In the genomic region with DNA sequence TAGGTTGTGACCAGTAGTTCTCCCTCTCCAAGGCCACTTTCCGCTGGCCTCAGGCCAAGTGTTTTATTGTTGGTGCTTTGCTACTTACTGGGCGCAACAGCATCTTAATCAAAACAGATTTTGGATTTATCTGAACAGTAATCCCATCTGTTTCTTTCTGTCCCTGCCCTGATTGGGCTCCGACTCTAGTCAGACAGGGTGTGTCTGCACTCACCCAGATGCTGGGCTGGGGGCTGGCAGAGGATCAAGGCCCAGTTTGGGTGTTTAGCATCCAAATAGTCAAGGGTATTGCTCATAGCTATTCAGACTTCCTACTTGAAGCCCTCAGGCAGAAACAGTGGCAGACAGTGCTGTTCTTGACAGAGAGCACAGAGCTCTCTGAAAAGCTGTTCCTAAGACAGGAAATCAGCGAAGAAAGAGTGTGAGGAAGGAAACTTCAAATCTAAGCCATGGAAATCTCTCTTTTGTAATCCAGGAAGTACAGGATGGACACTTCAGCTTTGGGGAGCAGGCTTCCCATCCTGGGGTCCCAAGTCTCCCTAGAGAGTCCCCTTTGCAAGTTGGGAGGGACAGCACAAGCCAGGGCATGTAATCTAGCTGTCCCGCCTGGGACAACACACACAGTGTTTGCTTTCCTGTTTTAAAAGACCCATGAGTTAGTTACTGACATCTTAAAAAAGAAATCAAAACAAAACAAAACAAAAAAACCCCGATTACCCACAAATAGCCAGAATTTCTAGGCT, we compare ENCODE assay signal across 9 mouse cellular contexts. TPM values are rescaled to one million over a fixed set of nuclear protein-coding genes. Genes with fewer than 3 reads are reported as not detected.
DNase-seq lines count a peak whose midpoint lies in the region; ATAC-seq lines count a peak whose summit lies in the region.
"Had no signal": no experiment of that assay in that cellular context is flagged by ENCODE, and none has a peak within 500 bp of the region (broad histone marks: within the 10 kb centered on the region; RNA-seq: fewer than 3 reads in every experiment).

No protein-coding gene starts in this region.

- no peak overlapping the region for H3K4me3 ChIP-seq in midbrain, embryonic 11.5 days (ENCODE audit: low read depth, low read length)
- no peak overlapping the region for H3K4me3 ChIP-seq in midbrain, embryonic 10.5 days
- no peak overlapping the region for H3K4me3 ChIP-seq in embryonic facial prominence, embryonic 11.5 days (ENCODE audit: low read depth, low read length)
- no peak overlapping the region for H3K4me3 ChIP-seq in heart, embryonic 14.5 days (ENCODE audit: control insufficient read depth in 1 of 2, insufficient read depth in 1 of 2, low read depth in 1 of 2, low read length in 2 of 2)
- H3K4me3 ChIP-seq in midbrain, embryonic 12.5 days: no peak overlapping the region

- ATAC-seq in midbrain, embryonic 11.5 days (ENCODE audit: low FRiP score): no peak
- ATAC-seq in embryonic facial prominence, embryonic 11.5 days (replicated peaks; ENCODE audit: insufficient number of reproducible peaks, low FRiP score, low TSS enrichment, low read depth): no peak
- 0 out of 2 replicates have a peak, but pooled peaks have one; percentile 34 for ATAC-seq in heart, embryonic 14.5 days (ENCODE audit: insufficient number of reproducible peaks, insufficient read depth, low FRiP score, low read depth)
- no peak for ATAC-seq in midbrain, embryonic 12.5 days (ENCODE audit: low FRiP score, low read depth)

- no peaks in the 10 kb centered on the region for H3K4me1 ChIP-seq in midbrain, embryonic 11.5 days (ENCODE audit: control insufficient read depth, insufficient read depth, low read length)
- peaks cover 16% of the 10 kb centered on the region for H3K4me1 ChIP-seq in midbrain, embryonic 10.5 days
- peaks cover 3% of the 10 kb centered on the region; the same call in 1 of the 2 replicates for H3K4me1 ChIP-seq in embryonic facial prominence, embryonic 11.5 days (ENCODE audit: control insufficient read depth, insufficient read depth, low read length)
- H3K4me1 ChIP-seq in heart, embryonic 14.5 days (ENCODE audit: control insufficient read depth in 2 of 2, insufficient read depth in 2 of 2, low read length in 2 of 2): peaks cover 20 to 58% of the 10 kb centered on the region in 2 experiments
- peaks cover 12% of the 10 kb centered on the region for H3K4me1 ChIP-seq in midbrain, embryonic 12.5 days

- H3K4me2 ChIP-seq in midbrain, embryonic 11.5 days: no peak overlapping the region
- no peak overlapping the region for H3K4me2 ChIP-seq in embryonic facial prominence, embryonic 11.5 days (ENCODE audit: low read depth, low read length)
- H3K4me2 ChIP-seq in heart, embryonic 14.5 days (ENCODE audit: low read length): 0 out of 2 replicates have a peak overlapping the region, but pooled peaks have one; percentile 4
- H3K4me2 ChIP-seq in midbrain, embryonic 12.5 days (replicated peaks): no peak overlapping the region

- 75% methylated on average over 6 of the region's 6 CpGs for WGBS in midbrain, embryonic 11.5 days
- WGBS in midbrain, embryonic 10.5 days: 77% methylated on average over 6 of the region's 6 CpGs
- WGBS in embryonic facial prominence, embryonic 11.5 days: 68% methylated on average over 6 of the region's 6 CpGs
- 54% methylated on average over 6 of the region's 6 CpGs for WGBS in heart, embryonic 14.5 days
- 72% methylated on average over 6 of the region's 6 CpGs for whole genome bisulfite sequencing in midbrain, embryonic 12.5 days

- no peaks in the 10 kb centered on the region for H3K27me3 ChIP-seq in midbrain, embryonic 11.5 days (ENCODE audit: control insufficient read depth, insufficient read depth, low read length)
- no peaks in the 10 kb centered on the region for H3K27me3 ChIP-seq in midbrain, embryonic 10.5 days (ENCODE audit: low read depth, poor library complexity, severe bottlenecking)
- H3K27me3 ChIP-seq in embryonic facial prominence, embryonic 11.5 days (ENCODE audit: control insufficient read depth, insufficient read depth, low read length): no peaks in the 10 kb centered on the region
- no peaks in the 10 kb centered on the region for H3K27me3 ChIP-seq in heart, embryonic 14.5 days (ENCODE audit: control insufficient read depth, insufficient read depth, low read length)
- no peaks in the 10 kb centered on the region for H3K27me3 ChIP-seq in midbrain, embryonic 12.5 days

- no peaks in the 10 kb centered on the region for H3K9me3 ChIP-seq in midbrain, embryonic 11.5 days (ENCODE audit: control insufficient read depth, low read length)
- no peaks in the 10 kb centered on the region for H3K9me3 ChIP-seq in midbrain, embryonic 10.5 days (replicated peaks)
- no peaks in the 10 kb centered on the region for H3K9me3 ChIP-seq in embryonic facial prominence, embryonic 11.5 days (replicated peaks; ENCODE audit: control insufficient read depth, low read length)
- no peaks in the 10 kb centered on the region for H3K9me3 ChIP-seq in heart, embryonic 14.5 days (ENCODE audit: control insufficient read depth, low read length)
- H3K9me3 ChIP-seq in midbrain, embryonic 12.5 days: no peaks in the 10 kb centered on the region

- H3K36me3 ChIP-seq in midbrain, embryonic 11.5 days (ENCODE audit: control insufficient read depth, insufficient read depth, low read length): no peaks in the 10 kb centered on the region
- no peaks in the 10 kb centered on the region for H3K36me3 ChIP-seq in midbrain, embryonic 10.5 days
- H3K36me3 ChIP-seq in embryonic facial prominence, embryonic 11.5 days (replicated peaks; ENCODE audit: control insufficient read depth, insufficient read depth, low read depth, low read length): no peaks in the 10 kb centered on the region; the same call in none of the 2 replicates
- H3K36me3 ChIP-seq in heart, embryonic 14.5 days (ENCODE audit: control insufficient read depth, insufficient read depth, low read length): peaks cover 9% of the 10 kb centered on the region
- no peaks in the 10 kb centered on the region for H3K36me3 ChIP-seq in midbrain, embryonic 12.5 days

- no peak overlapping the region for H3K27ac ChIP-seq in midbrain, embryonic 11.5 days (ENCODE audit: low read depth, low read length)
- no peak overlapping the region; the same call in 1 of the 2 replicates for H3K27ac ChIP-seq in midbrain, embryonic 10.5 days (replicated peaks)
- 0 out of 2 replicates have a peak overlapping the region, but pooled peaks have one; percentile 6 for H3K27ac ChIP-seq in embryonic facial prominence, embryonic 11.5 days (replicated peaks; ENCODE audit: low read depth, low read length)
- H3K27ac ChIP-seq in heart, embryonic 14.5 days (replicated peaks in 1 of 2; ENCODE audit: control insufficient read depth in 1 of 2, insufficient read depth in 1 of 2, low read depth in 2 of 2, low read length in 2 of 2): peak overlapping the region; percentile 44 to 60; a peak in 3 of 4 replicates
- H3K27ac ChIP-seq in midbrain, embryonic 12.5 days (replicated peaks): 0 out of 2 replicates have a peak overlapping the region, but pooled peaks have one; percentile 30
- H3K27ac ChIP-seq: macrophage had no signal

- peak; percentile 56 for DNase-seq in midbrain, embryonic 11.5 days (ENCODE audit: low spot score, missing footprints)
- DNase-seq in midbrain, embryonic 10.5 days (ENCODE audit: low spot score): no peak
- no peak for DNase-seq in embryonic facial prominence, embryonic 11.5 days (ENCODE audit: low spot score)
- DNase-seq in frontal cortex, postnatal 14 days (ENCODE audit: low spot score in 2 of 2): no peak
- DNase-seq in T-cell, adult 2 months (ENCODE audit: low spot score): no peak
- DNase-seq in right cerebral cortex, adult 18-20 months: no peak

- no peak overlapping the region for H3K9ac ChIP-seq in midbrain, embryonic 11.5 days (ENCODE audit: low read length)
- no peak overlapping the region for H3K9ac ChIP-seq in embryonic facial prominence, embryonic 11.5 days (replicated peaks; ENCODE audit: low read length)
- no peak overlapping the region for H3K9ac ChIP-seq in heart, embryonic 14.5 days (ENCODE audit: low read length)
- H3K9ac ChIP-seq in midbrain, embryonic 12.5 days (replicated peaks): no peak overlapping the region

RNA-seq across cellular contexts. Expression of a gene that starts 48.7 kb away (rescaled TPM):
- 22.0 and 23.2 TPM in 2 replicates for polyA plus RNA-seq in midbrain, embryonic 11.5 days (2014; fragmentation: Nextera tagmentation; extraction: Ambion mirVana)
- 9.0 and 13.6 TPM in 2 replicates for polyA plus RNA-seq in midbrain, embryonic 10.5 days (2016; fragmentation: Nextera tagmentation; extraction: Ambion mirVana)
- polyA plus RNA-seq in embryonic facial prominence, embryonic 11.5 days (2014; fragmentation: Nextera tagmentation; extraction: Ambion mirVana): 77.7 and 80.3 TPM in 2 replicates
- polyA plus RNA-seq in heart, embryonic 14.5 days (2014; fragmentation: Nextera tagmentation; extraction: Ambion mirVana): 87.8 and 96.2 TPM in 2 replicates
- 24.1 and 31.0 TPM in 2 replicates for polyA plus RNA-seq in midbrain, embryonic 12.5 days (2016; fragmentation: Nextera tagmentation; extraction: Ambion mirVana)

Comparison
In these comparisons a context has a peak if more than half of its experiments do, and no peak if none do; other contexts are left out.
1. H3K27ac ChIP-seq: peak in embryonic facial prominence, embryonic 11.5 days (single experiment), heart, embryonic 14.5 days (2 of 2) and midbrain, embryonic 12.5 days (single experiment); none in midbrain, embryonic 11.5 days (single experiment) and midbrain, embryonic 10.5 days (single experiment).